Mouse (Mus musculus) stomach, postnatal 0 days (tissue): ENCODE results near the gene AI182371. TPM values are rescaled to one million over a fixed set of nuclear protein-coding genes. Genes with fewer than 3 reads are reported as not detected.

Source experiments
- ATAC-seq: fragments of 200-750 bp; cut with Nextera tagmentation; 2 replicates; pipeline ENCODE4 v1.8.0; 2017; ENCODE audit not compliant: low FRiP score, low TSS enrichment
- DNase-seq: peaks from one replicate; pipeline ENCODE4 v3.0.0-alpha.2; 2016; ENCODE audit warnings: low spot score
- H3K27ac ChIP-seq: fragments of 300-500 bp; sonication (generic); replicated peaks from 2 replicates; pipeline ENCODE4 v1.5.1; 2014; ENCODE audit warnings: mild to moderate bottlenecking, control low read depth
- H3K27me3 ChIP-seq: fragments of 300-500 bp; sonication (generic); 2 replicates; pipeline ENCODE4 v1.6.1; 2014; ENCODE audit warnings: low read length; ENCODE audit not compliant: control insufficient read depth, insufficient read depth
- H3K36me3 ChIP-seq: fragments of 300-500 bp; sonication (generic); 2 replicates; pipeline ENCODE4 v1.6.1; 2014; ENCODE audit warnings: low read length, mixed read lengths; ENCODE audit not compliant: control insufficient read depth, insufficient read depth
- H3K4me1 ChIP-seq: fragments of 300-500 bp; sonication (generic); replicated peaks from 2 replicates; pipeline ENCODE4 v1.6.1; 2014; ENCODE audit warnings: antibody characterized with exemption; ENCODE audit not compliant: control insufficient read depth, insufficient read depth
- H3K4me2 ChIP-seq: fragments of 300-500 bp; sonication (generic); replicated peaks from 2 replicates; pipeline ENCODE4 v1.6.1; 2014; ENCODE audit warnings: low read depth, mild to moderate bottlenecking, control low read depth, moderate library complexity
- H3K4me3 ChIP-seq: fragments of 300-500 bp; sonication (generic); 2 replicates; pipeline ENCODE4 v1.5.1; 2014; ENCODE audit warnings: low read depth, low read length, control low read depth
- H3K9ac ChIP-seq: fragments of 300-500 bp; sonication (generic); 2 replicates; pipeline ENCODE4 v1.6.1; 2014; ENCODE audit warnings: mild to moderate bottlenecking, low read length, control low read depth, mixed read lengths
- H3K9me3 ChIP-seq: fragments of 300-500 bp; sonication (generic); 2 replicates; pipeline ENCODE4 v1.6.1; 2016; ENCODE audit warnings: low read length; ENCODE audit not compliant: control insufficient read depth
- CTCF ChIP-seq: IDR thresholded peaks from 2 replicates; pipeline ENCODE4 v1.5.1; 2016; ENCODE audit warnings: antibody characterized with exemption, low read depth, mild to moderate bottlenecking, moderate library complexity
- EP300 ChIP-seq: optimal IDR thresholded peaks from 2 replicates; pipeline ENCODE3; 2016; ENCODE audit warnings: antibody characterized with exemption
- WGBS: fragments of 180-500 bp; shearing (Covaris S2); extraction: QIAGEN DNeasy Blood & Tissue Kit; methylation state at CpG from one replicate; pipeline ENCODE4 v1.1.7; 2014; 5-methylcytosine and 5-hydroxymethylcytosine counted together
- polyA plus RNA-seq: library from polyadenylated mRNA; unstranded; fragments of >200 nt; fragmentation: Nextera tagmentation; extraction: Ambion mirVana; gene quantifications from 2 replicates; pipeline ENCODE4 v1.2.1, GENCODE M21; 2015

AI182371 gene
- polyA plus RNA-seq, 1 experiment from 2014 or later = 0.15 TPM

DNA sequence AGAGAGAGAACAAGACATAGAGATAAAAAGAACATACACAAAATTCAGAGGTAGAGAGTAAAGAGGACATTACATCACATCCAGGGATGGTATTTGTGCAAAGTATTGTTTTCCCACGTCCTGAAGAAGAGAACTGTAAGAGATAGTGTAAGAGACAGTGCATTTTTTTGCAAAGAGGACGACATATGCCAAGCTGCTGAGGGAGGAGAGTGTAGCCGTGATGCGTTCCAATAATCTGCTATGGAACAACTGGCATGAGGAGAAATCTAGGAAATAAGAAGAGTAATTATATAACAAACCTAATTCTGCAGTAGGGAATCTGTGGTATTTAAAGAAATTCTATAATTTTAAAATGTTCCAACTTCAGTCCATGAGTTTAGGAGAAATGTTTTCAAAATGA lies 13.9 kb downstream of the AI182371 start:
- 66% methylated on average over 4 of the region's 4 CpGs for WGBS
- H3K36me3 ChIP-seq = no peaks in the 10 kb centered on the region
- DNase-seq = no peak
- H3K4me1 ChIP-seq = no peaks in the 10 kb centered on the region
- no peak overlapping the region for H3K4me2 ChIP-seq
- no peaks in the 10 kb centered on the region for H3K9me3 ChIP-seq
- TF ChIP-seq CTCF (no peak), EP300 (no peak)
- H3K9ac ChIP-seq = no peak overlapping the region
- H3K27me3 ChIP-seq = no peaks in the 10 kb centered on the region
- no peak overlapping the region for H3K27ac ChIP-seq
- no peak overlapping the region for H3K4me3 ChIP-seq
- ATAC-seq = no peak

DNA sequence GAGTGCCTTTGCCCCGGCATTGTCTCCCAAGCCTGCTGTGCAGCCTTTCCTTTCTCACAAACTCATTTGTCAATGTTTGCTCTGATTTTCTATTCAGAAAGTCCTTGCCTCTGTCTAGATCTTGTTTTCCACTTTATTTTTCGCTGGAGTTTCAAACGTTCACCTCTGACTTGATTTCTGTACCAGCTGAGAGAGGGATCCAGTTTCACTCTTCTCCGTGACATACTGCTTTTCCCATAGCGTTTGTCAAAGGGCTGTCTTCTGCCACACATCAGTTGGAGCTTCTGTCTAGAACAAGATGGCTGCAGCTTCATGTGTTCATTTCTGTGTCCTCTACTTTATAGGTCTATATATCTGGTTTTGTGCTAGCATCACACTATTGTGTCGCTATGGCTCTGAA lies 22.2 kb downstream of the AI182371 start:
- Histone ChIP-seq H3K4me1 (no peaks in the 10 kb centered on the region), H3K36me3 (no peaks in the 10 kb centered on the region), H3K27ac (no peak overlapping the region), H3K27me3 (no peaks in the 10 kb centered on the region), H3K9me3 (no peaks in the 10 kb centered on the region), H3K4me3 (no peak overlapping the region), H3K9ac (no peak overlapping the region), H3K4me2 (no peak overlapping the region)
- ATAC-seq (no peak), DNase-seq (no peak)
- no peak for TF ChIP-seq CTCF
- 54% methylated on average over 6 of the region's 6 CpGs for WGBS

DNA sequence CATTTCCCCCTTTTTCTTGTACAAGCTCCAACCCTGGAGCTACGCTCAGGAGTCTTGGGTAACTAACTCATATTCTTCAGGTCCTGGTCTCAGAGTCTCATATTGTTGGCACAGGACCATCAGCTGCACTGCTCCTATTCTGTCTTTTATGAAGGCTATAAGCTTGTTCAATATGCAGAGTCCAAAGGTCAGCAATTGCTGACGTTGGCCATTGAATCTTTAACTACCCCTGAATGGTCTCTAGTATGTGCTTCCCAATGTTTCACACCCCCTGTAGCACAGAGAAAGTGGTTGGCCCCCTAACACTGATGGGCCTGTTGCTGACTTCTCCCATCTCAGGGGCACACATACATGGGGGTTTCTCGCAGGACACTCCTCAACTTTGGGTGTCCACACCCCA lies 27.0 kb downstream of the AI182371 start:
- TF ChIP-seq CTCF (no peak), EP300 (no peak)
- no peak overlapping the region for H3K27ac ChIP-seq
- H3K9me3 ChIP-seq = no peaks in the 10 kb centered on the region
- no peaks in the 10 kb centered on the region for H3K36me3 ChIP-seq
- 72% methylated on average over 3 of the region's 3 CpGs for WGBS
- no peaks in the 10 kb centered on the region for H3K4me1 ChIP-seq
- H3K4me2 ChIP-seq = no peak overlapping the region
- no peak for DNase-seq
- no peak overlapping the region for H3K4me3 ChIP-seq
- ATAC-seq = no peak
- no peak overlapping the region for H3K9ac ChIP-seq
- no peaks in the 10 kb centered on the region for H3K27me3 ChIP-seq

DNA sequence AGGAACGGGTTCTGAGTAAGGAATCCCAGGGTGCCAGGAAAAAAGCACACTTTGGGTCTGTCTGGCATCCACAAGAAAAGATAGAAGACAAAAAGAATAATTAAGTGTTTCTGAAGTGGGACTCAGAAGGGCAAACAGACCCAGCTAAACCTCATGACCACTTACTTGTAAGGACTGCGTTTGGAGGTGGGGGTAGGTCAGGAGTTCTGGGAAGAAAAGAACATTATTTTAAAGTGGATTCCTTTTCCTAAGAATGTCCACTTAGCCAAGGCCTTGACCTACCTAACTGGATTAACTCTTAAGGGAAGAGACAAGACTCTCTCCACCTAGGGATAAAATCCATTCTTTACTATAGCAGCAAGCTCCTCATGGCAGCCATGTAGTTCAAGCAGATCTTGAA lies 28.8 kb downstream of the AI182371 start:
- 68% methylated on average over 2 of the region's 2 CpGs for WGBS
- no peak overlapping the region for H3K27ac ChIP-seq
- no peak overlapping the region for H3K4me3 ChIP-seq
- no peaks in the 10 kb centered on the region for H3K9me3 ChIP-seq
- no peaks in the 10 kb centered on the region for H3K4me1 ChIP-seq
- TF ChIP-seq EP300 = no peak
- no peak for TF ChIP-seq CTCF
- no peak for ATAC-seq
- no peaks in the 10 kb centered on the region for H3K27me3 ChIP-seq
- H3K9ac ChIP-seq = no peak overlapping the region
- no peak for DNase-seq
- H3K4me2 ChIP-seq = no peak overlapping the region
- no peaks in the 10 kb centered on the region for H3K36me3 ChIP-seq

DNA sequence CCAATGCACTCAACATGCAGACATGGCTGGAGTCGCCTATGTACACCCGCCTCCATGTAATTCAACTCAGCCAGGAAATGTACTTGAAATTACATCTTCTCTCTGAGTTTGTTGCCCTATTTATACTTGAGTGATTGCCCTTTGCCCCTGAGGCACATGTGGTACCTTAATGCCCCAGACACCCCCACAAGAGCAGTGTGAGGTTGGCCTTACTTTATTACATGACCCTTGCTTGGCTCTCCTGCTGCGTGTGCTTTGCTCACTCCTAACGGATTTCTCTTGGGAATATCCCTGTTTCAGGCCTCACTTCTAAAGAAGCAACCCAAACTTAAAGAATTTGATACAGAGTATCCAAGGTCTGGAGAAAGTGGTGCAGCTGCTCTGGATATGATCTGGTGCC lies 31.1 kb downstream of the AI182371 start:
- TF ChIP-seq CTCF (no peak), EP300 (no peak)
- Histone ChIP-seq H3K4me1 (no peaks in the 10 kb centered on the region), H3K9ac (no peak overlapping the region), H3K36me3 (no peaks in the 10 kb centered on the region), H3K4me2 (no peak overlapping the region), H3K27me3 (no peaks in the 10 kb centered on the region), H3K9me3 (no peaks in the 10 kb centered on the region), H3K27ac (no peak overlapping the region), H3K4me3 (no peak overlapping the region)
- ATAC-seq (no peak), DNase-seq (no peak)
- WGBS = 76% methylated on average over 4 of the region's 4 CpGs

DNA sequence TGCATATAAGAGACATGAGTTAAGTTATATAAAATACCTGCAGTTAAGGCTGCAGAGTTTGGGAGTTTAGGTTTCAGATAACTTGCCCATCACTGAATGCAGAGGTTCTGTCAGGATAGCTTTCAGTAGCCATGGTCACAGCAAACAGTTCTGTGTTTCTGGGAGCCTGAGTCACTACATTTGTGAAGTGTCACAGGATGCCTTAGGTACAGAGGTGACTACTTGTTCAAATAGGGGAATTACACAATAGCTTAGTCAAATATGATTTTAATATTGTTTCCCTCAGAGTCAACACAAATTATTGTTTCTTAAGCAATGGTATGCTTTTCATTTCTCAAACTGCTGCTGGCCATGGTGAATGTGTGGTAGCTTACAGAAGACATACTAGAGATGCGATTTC lies 32.2 kb downstream of the AI182371 start:
- H3K4me3 ChIP-seq = no peak overlapping the region
- H3K4me1 ChIP-seq = no peaks in the 10 kb centered on the region
- no peaks in the 10 kb centered on the region for H3K36me3 ChIP-seq
- 97% methylated on average over 1 of the region's 1 CpGs for WGBS
- TF ChIP-seq CTCF (no peak), EP300 (no peak)
- no peak overlapping the region for H3K27ac ChIP-seq
- no peak overlapping the region for H3K4me2 ChIP-seq
- ATAC-seq (no peak), DNase-seq (no peak)
- H3K27me3 ChIP-seq = no peaks in the 10 kb centered on the region
- H3K9ac ChIP-seq = no peak overlapping the region
- H3K9me3 ChIP-seq = no peaks in the 10 kb centered on the region
